Mouse (Mus musculus) adrenal gland, postnatal 14 days (tissue): ENCODE data around the gene Sox5. TPM values are rescaled to one million over a fixed set of nuclear protein-coding genes. Genes with fewer than 3 reads are reported as not detected.

Experiments used
- DNase-seq: peaks from one replicate; pipeline ENCODE4 v3.0.0; 2021; ENCODE audit warnings: mixed read lengths
- total RNA-seq: library from RNA; stranded (reverse); gene quantifications from 2 replicates; pipeline ENCODE4 v1.2.3, GENCODE M21; 2021

Gene Sox5
- total RNA-seq, 1 experiment from 2014 or later, result 18.5 TPM

DNA sequence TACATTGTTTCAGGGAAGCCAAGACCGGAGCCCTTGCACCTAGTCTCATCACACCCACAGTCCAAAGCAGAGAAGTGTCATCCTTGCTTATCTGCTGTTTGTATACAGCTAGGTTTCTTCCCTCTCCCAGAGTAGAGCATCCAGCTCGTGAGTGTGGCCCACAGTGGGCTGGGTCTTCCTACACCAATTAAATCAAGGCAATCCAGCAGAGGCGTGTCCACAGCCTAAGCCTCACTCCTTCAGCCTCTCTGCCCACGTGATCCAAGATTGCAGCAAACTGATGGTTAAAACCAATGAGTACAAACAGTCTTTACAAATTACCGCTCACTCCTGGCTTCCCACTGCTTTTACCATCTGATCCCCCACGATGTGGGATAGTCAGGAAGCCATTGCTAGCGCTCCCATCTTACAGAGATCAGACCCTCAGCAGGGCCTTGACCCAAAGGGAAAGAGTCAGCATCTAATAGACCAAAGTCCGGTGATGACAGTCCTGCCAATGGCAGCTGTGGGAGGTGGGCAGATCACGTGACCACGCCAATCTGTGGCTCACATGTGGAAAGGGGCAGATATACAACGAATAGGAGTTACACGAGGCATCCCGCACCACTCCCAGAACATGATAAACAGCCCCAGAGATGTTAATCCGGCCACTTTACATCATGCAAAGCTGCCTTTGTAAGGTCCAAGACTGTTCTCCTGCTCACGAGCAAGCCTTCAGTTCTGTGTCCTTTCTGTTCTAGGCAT is 9.4 kb downstream of the Sox5 start:
- DNase-seq, result no peak

DNA sequence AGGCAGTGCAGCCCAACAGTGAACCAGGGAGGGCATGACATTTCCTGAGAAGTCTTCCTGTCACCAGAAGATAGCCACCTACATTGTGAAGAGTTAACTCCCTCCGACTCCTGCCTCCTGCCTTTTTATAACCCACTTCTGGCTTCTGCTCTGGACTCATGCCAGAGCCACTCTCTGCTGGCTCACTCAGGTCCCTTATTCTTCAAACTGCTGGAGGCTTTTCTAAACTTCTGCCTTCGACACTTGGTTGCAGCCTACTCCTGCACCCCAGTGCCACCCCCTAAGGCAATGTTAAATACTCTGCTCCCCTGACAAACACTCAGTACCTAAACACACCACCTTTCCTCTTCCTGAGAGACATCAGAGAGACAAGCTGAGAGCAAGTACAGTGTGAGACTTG is 12.7 kb downstream of the Sox5 start:
- no peak for DNase-seq

DNA sequence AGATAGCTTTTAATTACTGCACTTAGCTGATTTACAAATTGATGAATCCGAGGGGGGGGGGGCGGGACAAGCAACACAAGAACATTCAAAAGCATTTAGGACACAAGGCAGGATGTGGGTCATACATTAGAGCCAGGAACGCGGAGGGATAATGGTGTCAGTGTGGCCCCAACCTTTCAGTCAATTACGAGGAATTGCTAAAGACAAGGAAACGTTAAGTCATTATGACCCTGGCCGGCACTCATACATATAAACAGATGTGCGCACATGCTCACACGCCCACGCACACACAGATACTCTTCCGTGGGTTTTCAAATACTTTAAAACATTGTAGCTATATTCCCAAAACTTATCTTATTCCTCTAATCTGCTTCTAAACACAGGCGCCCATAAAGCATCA is 19.9 kb downstream of the Sox5 start:
- DNase-seq, result no peak

DNA sequence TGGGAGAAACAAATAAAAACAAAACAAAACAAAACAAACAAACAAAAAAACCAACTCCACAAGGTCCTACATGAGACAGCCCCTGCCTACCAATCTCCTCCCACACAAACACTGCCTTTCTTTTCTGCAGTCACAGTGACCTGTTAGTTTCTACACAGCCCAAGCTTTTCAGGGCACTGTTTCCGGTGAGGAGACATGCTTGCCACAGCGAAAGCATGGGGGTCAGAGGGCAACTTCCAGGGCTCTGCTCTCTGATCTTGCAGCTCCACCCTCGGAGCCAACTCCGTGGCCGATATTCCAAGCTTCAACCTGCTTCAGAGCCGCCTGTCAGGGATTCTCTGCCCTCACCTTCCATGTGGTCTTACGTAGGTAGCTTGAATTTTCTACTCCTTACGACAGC is 22.6 kb downstream of the Sox5 start:
- DNase-seq, result peak; percentile 42

DNA sequence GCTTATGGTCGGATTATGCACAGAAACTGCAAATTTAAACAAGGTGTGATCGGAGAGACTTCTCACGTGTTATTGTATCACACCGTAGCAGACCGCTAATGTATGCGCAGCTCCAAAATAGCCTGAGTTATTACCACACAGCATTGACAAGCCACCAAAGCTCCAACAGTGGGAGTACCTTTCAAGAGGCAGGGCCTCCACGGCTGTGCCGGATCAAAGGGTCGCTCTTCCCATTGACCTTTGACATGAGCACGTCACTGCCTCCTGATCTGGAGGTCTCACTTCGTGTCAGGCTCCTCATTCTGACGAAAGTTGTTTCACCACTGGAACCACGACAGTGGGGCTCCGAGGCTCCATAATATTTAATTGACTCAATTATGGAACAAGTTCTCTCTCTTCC is 24.4 kb downstream of the Sox5 start:
- DNase-seq, result no peak

DNA sequence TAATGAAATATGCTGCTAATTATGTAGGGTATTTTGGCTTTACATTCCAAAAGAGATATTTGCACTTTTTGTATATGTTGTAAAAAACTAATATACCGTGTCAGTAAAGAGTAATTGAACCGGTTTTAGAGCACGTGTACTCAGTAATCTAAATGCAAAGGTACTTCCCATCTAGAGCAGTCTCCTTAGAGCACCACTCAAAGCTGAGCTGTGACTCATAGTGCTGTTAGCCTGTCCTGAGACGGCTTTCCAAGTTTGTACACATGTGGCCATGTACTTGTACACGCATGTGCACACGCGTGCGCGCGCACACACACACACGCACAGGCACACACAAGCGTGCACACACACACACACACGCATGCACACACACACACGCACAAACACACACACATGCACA is 25.3 kb downstream of the Sox5 start:
- no peak for DNase-seq

DNA sequence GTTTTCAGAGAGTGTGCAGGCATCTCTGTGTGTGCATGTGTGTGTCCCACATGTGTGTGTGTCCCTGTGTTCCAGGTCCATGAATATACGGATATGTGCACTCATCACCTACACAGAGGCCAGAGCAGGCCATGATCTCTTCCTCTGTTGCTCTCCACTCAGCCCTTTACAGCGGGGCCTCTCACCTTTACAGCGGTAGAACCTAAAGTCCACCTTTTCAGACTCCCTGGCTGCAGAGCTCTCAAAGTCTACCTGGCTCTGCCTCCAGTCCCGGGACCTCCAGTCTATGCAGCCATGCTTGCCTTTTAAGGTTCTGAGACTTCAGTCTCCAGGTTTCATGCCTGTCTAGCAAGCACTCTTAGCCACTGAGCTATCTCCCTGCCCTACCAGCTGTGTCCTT is 26.5 kb downstream of the Sox5 start:
- no peak for DNase-seq

GRCm38 (mm10) chr6:144754366-144754765 is 27.4 kb downstream of the Sox5 start:
- peak; percentile 33 for DNase-seq

GRCm38 (mm10) chr6:144753963-144754296 is 27.8 kb downstream of the Sox5 start:
- DNase-seq, result peak; percentile 38

GRCm38 (mm10) chr6:144753225-144753962 is 28.4 kb downstream of the Sox5 start:
- DNase-seq, result no peak

GRCm38 (mm10) chr6:144751581-144751980 is 30.2 kb downstream of the Sox5 start:
- no peak for DNase-seq

DNA sequence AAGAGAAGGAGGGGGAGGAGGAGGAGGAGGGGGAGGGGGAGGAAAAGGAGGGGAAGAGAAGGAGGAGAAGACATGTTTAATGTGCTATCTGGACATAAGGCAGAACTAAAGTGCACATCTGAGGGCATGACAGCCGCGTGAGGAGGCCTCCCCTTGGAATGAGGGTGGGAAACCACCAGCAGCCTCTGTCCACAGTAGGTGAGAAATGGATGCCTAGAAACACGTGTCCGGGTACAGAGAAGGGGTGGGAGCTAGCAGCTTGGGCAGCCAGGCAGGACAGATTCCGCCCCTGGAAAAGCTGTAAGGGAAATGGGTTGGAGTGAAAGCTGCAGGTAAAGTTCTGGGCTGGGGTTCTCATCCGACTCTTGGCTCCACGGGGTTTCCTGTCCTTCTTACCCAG is 31.6 kb downstream of the Sox5 start:
- no peak for DNase-seq

DNA sequence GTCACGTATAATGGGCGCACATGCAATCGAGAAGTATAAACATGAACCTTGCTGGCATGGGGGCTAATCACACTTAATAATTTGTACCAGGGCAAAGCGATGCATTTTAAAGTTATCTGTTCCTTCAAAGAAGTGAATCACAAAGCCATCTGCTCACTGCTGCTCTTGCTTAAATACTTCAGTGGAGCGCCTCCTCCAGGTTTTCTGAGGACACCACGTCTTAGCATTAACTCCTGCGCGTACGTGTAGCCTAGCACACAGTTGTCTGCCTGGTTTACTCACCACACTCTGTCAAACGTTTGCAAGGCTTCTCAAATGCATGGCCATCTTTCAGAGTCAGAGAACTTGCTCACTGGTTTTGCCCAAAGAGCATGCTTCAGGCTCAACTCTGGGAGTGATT is 35.3 kb downstream of the Sox5 start:
- DNase-seq, result no peak

GRCm38 (mm10) chr6:144742559-144742958 is 39.2 kb downstream of the Sox5 start:
- DNase-seq, result no peak

- no peak for DNase-seq
Observed at GRCm38 (mm10) chr6:144741080-144741655, 40.6 kb downstream of the Sox5 start.

DNA sequence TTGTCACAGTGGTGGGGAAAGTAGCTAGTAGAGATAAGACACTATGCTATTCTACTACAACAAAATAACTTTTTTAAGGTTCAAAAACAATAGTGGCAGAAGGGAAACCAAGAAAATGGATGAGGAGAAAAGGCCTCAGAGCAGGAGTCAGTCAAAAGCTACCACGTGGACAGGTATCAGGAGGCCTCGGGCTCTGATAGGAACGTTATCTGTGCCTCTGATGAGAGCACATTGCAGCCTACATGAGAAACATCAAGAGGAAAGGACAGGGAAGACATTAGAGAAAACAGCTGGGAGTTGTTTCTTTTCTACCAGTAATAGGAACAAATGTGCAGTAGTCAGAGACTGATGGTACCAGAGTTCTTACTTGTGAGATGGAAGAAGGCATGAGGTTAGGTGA is 41.4 kb downstream of the Sox5 start:
- DNase-seq, result no peak

GRCm38 (mm10) chr6:144739753-144740152 is 42.0 kb downstream of the Sox5 start:
- DNase-seq, result peak; percentile 40

DNA sequence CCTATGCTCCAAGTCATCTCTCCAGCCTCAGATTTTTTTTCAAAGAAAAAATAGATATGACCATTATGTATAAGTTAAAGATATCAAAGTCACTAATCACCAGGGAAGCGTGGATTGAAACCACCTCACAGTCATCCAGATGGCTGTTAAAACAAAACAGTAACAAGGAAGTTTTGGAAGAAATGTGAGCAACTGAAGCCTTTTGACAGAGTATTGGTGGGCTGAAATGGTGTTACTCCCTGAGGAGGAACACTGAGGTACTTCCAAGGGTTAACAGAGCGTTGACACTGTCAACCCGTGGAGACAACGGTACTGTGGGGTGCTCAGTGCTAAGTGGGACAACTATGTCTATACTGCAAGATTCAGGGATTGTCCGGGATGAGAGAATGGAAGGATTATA is 44.0 kb downstream of the Sox5 start:
- no peak for DNase-seq

- no peak for DNase-seq
Observed at GRCm38 (mm10) chr6:144731251-144731970, 50.4 kb downstream of the Sox5 start.

- no peak for DNase-seq
Observed at GRCm38 (mm10) chr6:144723530-144724144, 58.1 kb downstream of the Sox5 start.

- no peak for DNase-seq
Observed at GRCm38 (mm10) chr6:144723024-144723423, 58.8 kb downstream of the Sox5 start.

GRCm38 (mm10) chr6:144720846-144721245 is 60.9 kb downstream of the Sox5 start:
- no peak for DNase-seq

- DNase-seq, result peak; percentile 68
Observed at GRCm38 (mm10) chr6:144716376-144716775, 65.4 kb downstream of the Sox5 start.
